Comparison of ENCODE assay signal across 21 mouse cellular contexts in genomic region chr6:134646835-134647234, GRCm38 (mm10). TPM values are rescaled to one million over a fixed set of nuclear protein-coding genes. Genes with fewer than 3 reads are reported as not detected.
DNase-seq lines count a peak whose midpoint lies in the region; ATAC-seq and TF ChIP-seq lines count a peak whose summit lies in the region.
"Had no signal": no experiment of that assay in that cellular context is flagged by ENCODE, and none has a peak within 500 bp of the region (broad histone marks: within the 10 kb centered on the region; RNA-seq: fewer than 3 reads in every experiment).

No protein-coding gene starts in this region.

- no peaks in the 10 kb centered on the region for H3K9me3 ChIP-seq in embryonic facial prominence, embryonic 15.5 days (replicated peaks)
- no peaks in the 10 kb centered on the region for H3K9me3 ChIP-seq in intestine, postnatal 0 days (ENCODE audit: control insufficient read depth)
- H3K9me3 ChIP-seq: hindbrain, embryonic 12.5 days; hindbrain, embryonic 15.5 days had no signal

- H3K27me3 ChIP-seq in embryonic facial prominence, embryonic 15.5 days, result no peaks in the 10 kb centered on the region
- H3K27me3 ChIP-seq in intestine, postnatal 0 days (replicated peaks; ENCODE audit: control insufficient read depth, insufficient read depth, low read length), result no peaks in the 10 kb centered on the region
- H3K27me3 ChIP-seq: hindbrain, embryonic 12.5 days; hindbrain, embryonic 15.5 days had no signal

- peaks cover 8% of the 10 kb centered on the region; the same call in 1 of the 2 replicates for H3K36me3 ChIP-seq in embryonic facial prominence, embryonic 15.5 days
- H3K36me3 ChIP-seq in intestine, postnatal 0 days (ENCODE audit: control insufficient read depth, insufficient read depth), result peaks cover 12% of the 10 kb centered on the region; the same call in 1 of the 2 replicates

- no peak for ATAC-seq in CD4-positive, CD25-positive, alpha-beta regulatory T cell, adult 4 months
- ATAC-seq in embryonic facial prominence, embryonic 15.5 days (ENCODE audit: insufficient number of reproducible peaks, low FRiP score, low TSS enrichment, low read depth), result no peak
- peak; percentile 74 for ATAC-seq in intestine, postnatal 0 days
- ATAC-seq: activated CD4-positive, CD25-positive, alpha-beta regulatory T cell, adult 4 months had no signal

- peak overlapping the region; percentile 96 for H3K27ac ChIP-seq in layer of hippocampus, adult 2 months
- peak overlapping the region; percentile 68; the same call in 1 of the 2 replicates for H3K27ac ChIP-seq in embryonic facial prominence, embryonic 15.5 days (replicated peaks)
- no peak overlapping the region for H3K27ac ChIP-seq in intestine, postnatal 0 days (ENCODE audit: low read depth, low read length)
- H3K27ac ChIP-seq: hindbrain, embryonic 15.5 days had no signal

- peaks cover 13% of the 10 kb centered on the region for H3K4me1 ChIP-seq in embryonic facial prominence, embryonic 15.5 days
- no peaks in the 10 kb centered on the region for H3K4me1 ChIP-seq in intestine, postnatal 0 days (replicated peaks; ENCODE audit: control insufficient read depth, insufficient read depth, low read length)

- no peak overlapping the region for H3K4me2 ChIP-seq in embryonic facial prominence, embryonic 15.5 days (replicated peaks)
- H3K4me2 ChIP-seq in intestine, postnatal 0 days (replicated peaks; ENCODE audit: low read depth), result no peak overlapping the region
- H3K4me2 ChIP-seq: heart, embryonic 11.5 days; hindbrain, embryonic 12.5 days; hindbrain, embryonic 15.5 days had no signal

- WGBS in embryonic facial prominence, embryonic 15.5 days, result 86% methylated on average over 6 of the region's 6 CpGs
- 50% methylated on average over 6 of the region's 6 CpGs for WGBS in intestine, postnatal 0 days

- no peak overlapping the region for H3K9ac ChIP-seq in embryonic facial prominence, embryonic 15.5 days
- no peak overlapping the region for H3K9ac ChIP-seq in intestine, postnatal 0 days (ENCODE audit: low read depth, low read length)
- H3K9ac ChIP-seq: hindbrain, embryonic 12.5 days; hindbrain, embryonic 15.5 days had no signal

- DNase-seq in CD4-positive, CD25-positive, alpha-beta regulatory T cell, adult 2 months (ENCODE audit: low read depth, low spot score), result peak; percentile 12
- no peak for DNase-seq in layer of hippocampus, adult 2 months (ENCODE audit: low spot score in 2 of 2)
- DNase-seq in layer of hippocampus, postnatal 36 days, result no peak
- no peak for DNase-seq in frontal cortex, postnatal 10 days (ENCODE audit: low spot score in 2 of 2)
- DNase-seq in c-Kit-positive CD71-positive TER-119-positive erythroid progenitor cells, embryonic 14.5 days (ENCODE audit: low spot score), result no peak
- DNase-seq: adrenal gland, adult 8-10 months; adrenal gland, postnatal 25 days; cerebellum, adult 18-20 months; cerebellum, adult 9-10 months; cerebellum, postnatal 14 days; gastrocnemius, adult 2 months; gastrocnemius, postnatal 14 days; heart, adult 11 months; kidney, adult 11 months had no signal

- no peak overlapping the region for H3K4me3 ChIP-seq in layer of hippocampus, adult 2 months
- no peak overlapping the region for H3K4me3 ChIP-seq in embryonic facial prominence, embryonic 15.5 days (replicated peaks)
- no peak overlapping the region for H3K4me3 ChIP-seq in intestine, postnatal 0 days (ENCODE audit: low read depth, low read length)
- H3K4me3 ChIP-seq: gastrocnemius, adult 2 months; hindbrain, embryonic 12.5 days; hindbrain, embryonic 15.5 days had no signal

- TF ChIP-seq CTCF in layer of hippocampus, adult 2 months (conservative IDR thresholded peaks at IDR 0.05), result no peak
- no peak for TF ChIP-seq CTCF in intestine, postnatal 0 days (IDR thresholded peaks at IDR 0.05; ENCODE audit: low read depth)

RNA-seq across cellular contexts. Expression of gene Borcs5, which starts 7.5 kb away (rescaled TPM):
- 10 to 100 TPM in 1 of 2 experiments, 1 to 10 TPM in 1; 9.2 to 10.6 TPM for polyA plus RNA-seq in CD4-positive, CD25-positive, alpha-beta regulatory T cell, adult 4 months (2017; shearing (Covaris generic))
- 10 to 100 TPM; 36.3 to 40.7 TPM for total RNA-seq in layer of hippocampus, adult 2 months (2021)
- total RNA-seq in layer of hippocampus, postnatal 36 days (2021), result 10 to 100 TPM; 37.2 to 40.1 TPM
- 21.0 and 21.8 TPM in 2 replicates for polyA plus RNA-seq in embryonic facial prominence, embryonic 15.5 days (2015; fragmentation: Nextera tagmentation; extraction: Ambion mirVana)
- polyA plus RNA-seq in intestine, postnatal 0 days (2015; fragmentation: Nextera tagmentation; extraction: Ambion mirVana), result 13.5 and 15.1 TPM in 2 replicates

RNA-seq across cellular contexts. Expression of gene Mansc1, which starts 14.5 kb away (rescaled TPM):
- 10 to 100 TPM; 11.2 to 11.3 TPM for polyA plus RNA-seq in CD4-positive, CD25-positive, alpha-beta regulatory T cell, adult 4 months (2017; shearing (Covaris generic))
- total RNA-seq in layer of hippocampus, adult 2 months (2021), result 1 to 10 TPM; 9.1 TPM
- 1 to 10 TPM; 8.0 to 8.1 TPM for total RNA-seq in layer of hippocampus, postnatal 36 days (2021)
- polyA plus RNA-seq in embryonic facial prominence, embryonic 15.5 days (2015; fragmentation: Nextera tagmentation; extraction: Ambion mirVana), result 2.7 and 3.5 TPM in 2 replicates
- 5.8 and 6.5 TPM in 2 replicates for polyA plus RNA-seq in intestine, postnatal 0 days (2015; fragmentation: Nextera tagmentation; extraction: Ambion mirVana)
